Mouse (Mus musculus) hindbrain, embryonic 11.5 days (tissue): Measurements from ENCODE around the gene Fam89b. TPM values are rescaled to one million over a fixed set of nuclear protein-coding genes. Genes with fewer than 3 reads are reported as not detected.
A peak's percentile ranks its signal among the peaks of the same experiment; 100 is the strongest.

Experiments used
- ATAC-seq: fragments of 200-750 bp; cut with Nextera tagmentation; 2 replicates; pipeline ENCODE4 v1.8.0; 2017; ENCODE audit warnings: mild to moderate bottlenecking, moderate TSS enrichment, moderate library complexity; ENCODE audit not compliant: low FRiP score
- DNase-seq: peaks from one replicate; pipeline ENCODE4 v3.0.0-alpha.2; 2015; ENCODE audit warnings: low spot score
- H3K27ac ChIP-seq: fragments of 300-500 bp; sonication (generic); 2 replicates; pipeline ENCODE4 v1.5.1; 2014; ENCODE audit warnings: mild to moderate bottlenecking, low read depth, low read length
- H3K27me3 ChIP-seq: fragments of 300-500 bp; sonication (generic); 2 replicates; pipeline ENCODE4 v1.6.1; 2014; ENCODE audit warnings: mild to moderate bottlenecking, low read length, moderate library complexity, mixed read lengths; ENCODE audit not compliant: control insufficient read depth, insufficient read depth
- H3K36me3 ChIP-seq: fragments of 300-500 bp; sonication (generic); 2 replicates; pipeline ENCODE4 v1.6.1; 2014; ENCODE audit warnings: mild to moderate bottlenecking, low read length, moderate library complexity, mixed read lengths; ENCODE audit not compliant: control insufficient read depth, insufficient read depth
- H3K4me1 ChIP-seq: fragments of 300-500 bp; sonication (generic); replicated peaks from 2 replicates; pipeline ENCODE4 v1.6.1; 2014; ENCODE audit warnings: low read length, mixed read lengths; ENCODE audit not compliant: control insufficient read depth, insufficient read depth
- H3K4me2 ChIP-seq: fragments of 300-500 bp; sonication (generic); replicated peaks from 2 replicates; pipeline ENCODE4 v1.6.1; 2014; ENCODE audit warnings: mild to moderate bottlenecking, low read depth, low read length
- H3K4me3 ChIP-seq: fragments of 300-500 bp; sonication (generic); 2 replicates; pipeline ENCODE4 v1.5.1; 2014; ENCODE audit warnings: low read depth, low read length
- H3K9ac ChIP-seq: fragments of 300-500 bp; sonication (generic); 2 replicates; pipeline ENCODE4 v1.6.1; 2014; ENCODE audit warnings: low read depth, low read length
- H3K9me3 ChIP-seq: fragments of 300-500 bp; sonication (generic); 2 replicates; pipeline ENCODE4 v1.6.1; 2016; ENCODE audit warnings: low read length; ENCODE audit not compliant: control insufficient read depth
- WGBS: fragments of 180-500 bp; shearing (Covaris S2); extraction: QIAGEN DNeasy Blood & Tissue Kit; methylation state at CpG from one replicate; pipeline ENCODE4 v1.1.7; 2014; 5-methylcytosine and 5-hydroxymethylcytosine counted together
- polyA plus RNA-seq: library from polyadenylated mRNA; unstranded; fragments of >200 nt; fragmentation: Nextera tagmentation; extraction: Ambion mirVana; gene quantifications from 2 replicates; pipeline ENCODE4 v1.2.1, GENCODE M21; 2014

Fam89b gene
- polyA plus RNA-seq, 1 experiment from 2014 or later = 174 TPM

DNA sequence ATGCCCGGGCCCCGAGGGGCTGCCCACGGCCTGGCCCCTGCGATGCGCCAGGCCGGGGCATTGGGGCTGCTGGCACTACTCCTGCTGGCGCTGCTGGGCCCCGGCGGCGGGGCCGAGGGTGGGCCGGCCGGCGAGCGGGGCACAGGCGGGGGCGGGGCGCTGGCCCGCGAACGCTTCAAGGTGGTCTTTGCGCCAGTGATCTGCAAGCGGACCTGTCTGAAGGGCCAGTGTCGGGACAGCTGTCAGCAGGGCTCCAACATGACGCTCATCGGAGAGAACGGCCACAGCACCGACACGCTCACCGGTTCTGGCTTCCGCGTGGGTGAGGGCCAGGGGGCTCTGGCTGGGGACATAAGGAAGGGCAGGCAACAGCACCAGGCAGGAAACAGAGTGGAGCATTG lies 12.8 kb upstream of the Fam89b start:
- Histone ChIP-seq H3K9ac (peak overlapping the region; percentile 85), H3K4me3 (peak overlapping the region; percentile 59), H3K27me3 (peaks cover 51% of the 10 kb centered on the region), H3K4me2 (peak overlapping the region; percentile 100), H3K9me3 (no peaks in the 10 kb centered on the region), H3K4me1 (peaks cover 8% of the 10 kb centered on the region; the same call in 1 of the 2 replicates), H3K27ac (peak overlapping the region; percentile 39; the same call in 1 of the 2 replicates), H3K36me3 (no peaks in the 10 kb centered on the region)
- DNase-seq (no peak), ATAC-seq (peak; percentile 69; the same call in 1 of the 2 replicates)
- WGBS = under 1% methylated on average over 24 of the region's 32 CpGs

DNA sequence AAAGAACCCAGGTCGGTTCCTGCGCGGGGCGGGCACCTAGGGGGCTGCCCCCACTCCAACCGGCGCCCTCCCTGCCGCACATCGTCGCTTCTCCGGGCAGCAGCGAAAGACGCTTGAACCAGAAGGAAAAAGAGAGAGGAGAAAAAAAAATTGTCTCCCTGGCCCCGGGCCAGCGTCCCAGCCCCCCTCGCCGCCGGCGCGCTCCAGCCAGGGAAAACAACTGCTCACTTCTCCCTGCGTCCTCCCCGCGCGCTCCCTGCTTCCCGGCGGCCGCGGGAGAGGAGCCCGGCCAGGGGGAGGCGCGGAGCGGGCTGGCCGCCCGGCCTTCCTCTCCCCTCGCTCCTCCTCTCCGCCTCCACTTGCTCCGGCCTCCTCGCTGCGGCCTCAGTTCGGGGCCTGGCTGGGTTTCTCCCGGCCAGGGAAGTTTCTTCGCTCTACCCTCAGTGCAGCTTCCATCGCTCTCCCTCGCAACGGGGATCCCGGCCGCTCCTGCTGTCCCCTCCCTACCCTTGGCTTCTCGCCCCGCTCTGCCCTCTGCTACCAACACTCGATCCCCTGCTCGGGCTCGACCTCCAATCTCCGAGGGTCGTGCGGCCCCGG lies 12.3 kb upstream of the Fam89b start:
- Histone ChIP-seq H3K4me2 (peak overlapping the region; percentile 100), H3K36me3 (no peaks in the 10 kb centered on the region), H3K9me3 (no peaks in the 10 kb centered on the region), H3K4me3 (peak overlapping the region; percentile 59), H3K4me1 (peaks cover 8% of the 10 kb centered on the region; the same call in 1 of the 2 replicates), H3K27ac (peak overlapping the region; percentile 39; the same call in 1 of the 2 replicates), H3K27me3 (peaks cover 51% of the 10 kb centered on the region), H3K9ac (peak overlapping the region; percentile 85)
- 1% methylated on average over 39 of the region's 55 CpGs for WGBS
- ATAC-seq (peak; percentile 49; the same call in 1 of the 2 replicates), DNase-seq (peak; percentile 72)

DNA sequence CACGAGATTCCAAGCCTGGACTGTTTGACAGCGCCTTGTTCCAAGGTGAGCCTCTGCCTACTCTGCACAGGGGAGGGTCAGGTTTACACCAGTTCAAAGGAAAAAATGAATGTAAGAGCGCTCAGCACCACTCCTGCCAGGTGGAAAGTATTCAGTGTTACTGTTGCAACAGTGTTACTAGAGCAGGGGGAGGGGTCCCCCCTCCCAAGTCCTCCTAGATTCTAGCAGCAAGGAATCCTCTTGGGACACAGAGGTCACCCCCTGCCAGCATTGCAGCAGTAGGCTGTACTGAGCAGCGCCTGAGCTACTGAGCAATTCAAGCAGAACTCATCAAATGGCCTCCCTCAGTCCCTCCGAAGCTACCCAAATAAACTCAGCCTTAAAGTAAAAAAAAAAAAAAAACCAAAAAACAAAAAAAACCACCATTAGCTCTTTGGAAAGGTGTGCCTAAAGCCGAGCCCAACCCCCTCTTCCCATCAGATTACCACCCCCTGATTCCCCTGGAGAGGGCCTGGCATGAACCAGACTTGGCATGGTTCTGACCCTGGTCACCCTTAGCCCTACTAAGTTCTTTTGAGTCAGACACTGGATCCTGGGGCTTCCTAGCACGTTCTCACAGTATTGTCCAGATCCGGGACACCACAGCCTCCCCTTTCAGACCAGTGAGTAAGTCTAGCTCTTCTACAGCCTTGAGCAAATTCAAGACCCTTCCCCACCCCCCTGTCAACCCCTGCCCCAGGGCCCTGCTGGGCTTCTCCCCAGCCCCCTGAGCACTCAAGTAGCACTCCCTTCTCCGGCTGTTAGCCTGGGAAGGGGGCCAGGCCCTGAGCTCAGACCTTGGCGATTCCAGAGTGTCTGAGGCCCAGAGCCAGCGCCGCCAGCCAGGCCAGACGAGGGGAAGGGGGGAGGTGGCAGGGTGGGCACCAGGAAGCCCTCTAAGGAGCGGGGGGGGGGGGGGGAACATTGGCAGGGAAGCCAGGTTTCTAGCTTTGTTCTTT lies 11.2 kb upstream of the Fam89b start, which contains the start of gene Ltbp3:
Gene Ltbp3 (plus strand): TSS at position 585 of the 998 bp plus-strand sequence.
- peak within 1 kb of the TSS; percentile 100 for H3K4me2 ChIP-seq
- peaks cover 5% of the 10 kb centered on the region; the same call in 1 of the 2 replicates for H3K4me1 ChIP-seq
- no peaks in the 10 kb centered on the region for H3K9me3 ChIP-seq
- H3K4me3 ChIP-seq = peak within 1 kb of the TSS; percentile 59
- DNase-seq (no peak), ATAC-seq (no peak)
- H3K36me3 ChIP-seq = no peaks in the 10 kb centered on the region
- peaks cover 45% of the 10 kb centered on the region for H3K27me3 ChIP-seq
- peak within 1 kb of the TSS; percentile 85 for H3K9ac ChIP-seq
- WGBS = 19% methylated on average over 9 of the region's 14 CpGs
- no peak within 1 kb of the TSS for H3K27ac ChIP-seq

DNA sequence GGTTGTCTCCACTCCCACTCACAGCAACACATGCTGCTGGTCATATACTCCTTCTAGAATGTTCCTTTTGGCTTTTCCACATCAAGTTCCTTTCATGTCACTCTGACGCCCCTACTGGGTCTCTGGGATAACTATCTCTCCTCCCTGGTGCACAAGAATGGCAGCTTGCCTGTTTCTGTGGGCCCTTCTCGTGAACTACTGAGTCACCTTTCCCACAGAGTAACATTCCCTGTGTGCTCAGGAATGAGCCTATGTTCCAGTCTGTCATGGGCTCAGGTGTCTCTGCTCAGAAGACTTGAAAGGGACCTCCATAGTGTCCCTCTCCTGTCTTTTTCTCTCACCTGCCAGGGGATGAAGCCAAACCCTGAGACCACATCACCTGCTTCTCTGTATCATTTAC lies 10.0 kb upstream of the Fam89b start:
- peaks cover 4% of the 10 kb centered on the region; the same call in 1 of the 2 replicates for H3K4me1 ChIP-seq
- H3K36me3 ChIP-seq = no peaks in the 10 kb centered on the region
- H3K4me3 ChIP-seq = no peak overlapping the region
- DNase-seq = no peak
- H3K9me3 ChIP-seq = no peaks in the 10 kb centered on the region
- no peak overlapping the region for H3K4me2 ChIP-seq
- H3K27me3 ChIP-seq = peaks cover 33% of the 10 kb centered on the region
- WGBS = 52% methylated on average over 2 of the region's 2 CpGs
- no peak overlapping the region for H3K27ac ChIP-seq
- H3K9ac ChIP-seq = no peak overlapping the region
- ATAC-seq = no peak

DNA sequence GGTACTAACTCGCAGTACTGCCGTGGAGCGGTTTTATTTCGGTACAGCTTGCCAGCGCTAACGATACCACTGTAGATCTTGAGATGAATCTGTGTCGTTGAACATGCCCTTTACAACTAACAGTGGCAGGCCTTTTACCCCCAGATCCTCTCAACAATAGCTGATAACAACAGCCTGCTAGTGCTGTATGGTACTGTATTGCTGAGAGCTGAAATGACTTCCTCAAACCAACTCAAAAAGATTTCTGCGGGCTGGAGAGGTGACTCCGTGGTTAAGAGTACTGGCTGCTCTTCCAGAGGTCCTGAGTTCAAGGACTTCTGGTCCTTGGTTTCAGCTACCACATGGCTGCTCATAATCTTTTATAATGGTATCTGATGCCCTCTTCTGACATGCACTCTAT lies 4.9 kb upstream of the Fam89b start:
- Histone ChIP-seq H3K4me3 (no peak overlapping the region), H3K9ac (no peak overlapping the region), H3K36me3 (no peaks in the 10 kb centered on the region), H3K4me2 (no peak overlapping the region), H3K4me1 (peaks cover 2% of the 10 kb centered on the region), H3K27ac (no peak overlapping the region), H3K9me3 (no peaks in the 10 kb centered on the region), H3K27me3 (peaks cover 2% of the 10 kb centered on the region; the same call in 1 of the 2 replicates)
- ATAC-seq = no peak
- WGBS = 85% methylated on average over 9 of the region's 9 CpGs
- DNase-seq = no peak

DNA sequence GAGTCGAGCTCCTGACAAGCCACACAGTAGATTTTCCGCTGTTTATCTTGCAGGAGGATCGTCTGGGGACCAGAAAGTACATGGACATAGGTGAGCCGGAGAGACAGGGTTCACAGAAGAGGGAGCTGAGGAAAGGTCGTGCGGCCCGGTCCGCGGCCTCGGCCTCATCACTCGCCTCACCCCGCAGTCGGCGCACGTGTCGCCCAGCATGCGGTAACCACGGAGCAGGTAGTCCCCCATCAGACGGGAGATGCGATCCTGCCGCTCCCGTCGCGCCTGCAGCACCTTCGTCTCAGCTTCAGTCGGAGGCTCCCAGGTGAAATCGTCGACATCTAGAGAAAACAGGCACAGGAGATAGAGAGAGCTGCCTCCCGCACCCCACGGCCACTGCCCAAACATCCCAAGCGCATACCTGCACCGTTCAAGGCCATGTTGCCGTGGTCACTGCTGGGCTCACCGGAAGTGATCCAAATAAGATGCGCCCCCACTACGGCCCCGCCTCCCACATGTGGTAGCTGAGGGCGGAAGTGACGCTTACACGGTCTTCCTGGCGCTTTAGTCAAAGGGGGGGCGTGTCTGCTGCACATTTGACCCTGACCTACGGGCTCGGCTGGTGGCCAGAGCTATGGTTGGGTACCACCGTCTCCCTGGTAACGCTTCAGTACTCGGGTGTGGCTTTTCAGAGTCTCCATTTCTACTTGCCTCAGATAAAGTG lies 2.0 kb upstream of the Fam89b start:
- ATAC-seq = peak; percentile 81
- WGBS = under 1% methylated on average over 47 of the region's 47 CpGs
- no peak overlapping the region for H3K27ac ChIP-seq

DNA sequence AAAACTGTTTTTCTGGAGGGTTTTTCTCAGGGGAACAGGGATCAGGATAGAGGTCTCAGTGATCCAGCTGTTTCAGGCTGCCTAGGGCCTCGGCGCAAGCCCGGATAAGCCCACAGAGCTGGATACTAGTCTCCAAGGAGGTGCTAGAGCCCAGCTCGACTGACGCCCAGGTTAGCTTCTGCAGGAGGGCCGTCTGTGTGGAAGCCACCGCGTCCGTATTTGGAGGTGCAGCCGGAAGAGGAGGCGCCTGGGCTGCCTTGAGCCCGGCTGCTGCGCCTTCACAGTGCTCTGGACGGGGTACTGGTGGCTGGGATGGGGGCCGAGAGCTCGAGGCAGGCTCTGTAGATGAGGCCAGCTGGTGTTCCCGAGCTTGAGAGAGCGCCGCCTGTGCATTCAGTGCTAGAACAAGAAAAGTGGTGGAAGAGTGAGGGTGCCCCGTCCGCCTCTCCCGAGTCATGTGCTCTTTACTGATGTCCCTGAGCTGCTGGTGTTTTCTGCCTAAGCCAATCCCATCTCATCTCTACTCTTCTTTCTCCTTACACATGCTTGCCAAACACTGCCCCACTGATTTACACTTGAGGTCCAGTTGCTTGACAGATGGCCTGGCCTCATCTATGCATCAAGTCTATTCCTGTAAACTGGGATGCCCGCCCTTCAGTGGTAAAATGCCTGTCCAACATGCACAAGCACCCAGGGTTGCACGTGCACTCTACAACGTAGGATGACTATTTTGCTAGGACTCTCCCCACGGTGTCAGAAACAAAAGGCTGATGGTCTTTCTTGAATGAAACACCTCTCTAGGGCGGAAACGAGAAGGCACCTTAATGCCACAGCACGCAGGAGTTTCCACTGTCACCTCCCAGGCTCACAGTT lies 1.1 kb upstream of the Fam89b start:
- H3K9ac ChIP-seq = peak overlapping the region; percentile 72; the same call in 1 of the 2 replicates
- DNase-seq = no peak
- peak overlapping the region; percentile 76 for H3K4me3 ChIP-seq
- H3K27ac ChIP-seq = no peak overlapping the region
- ATAC-seq = no peak
- H3K4me1 ChIP-seq = peaks cover 13% of the 10 kb centered on the region
- H3K27me3 ChIP-seq = no peaks in the 10 kb centered on the region
- H3K36me3 ChIP-seq = no peaks in the 10 kb centered on the region
- WGBS = 74% methylated on average over 29 of the region's 29 CpGs
- peak overlapping the region; percentile 85 for H3K4me2 ChIP-seq
- H3K9me3 ChIP-seq = no peaks in the 10 kb centered on the region

More for the DNA sequence above, 2.0 kb upstream of the Fam89b start:
- H3K4me3 ChIP-seq = peak overlapping the region; percentile 76
- no peaks in the 10 kb centered on the region for H3K36me3 ChIP-seq
- H3K9ac ChIP-seq = peak overlapping the region; percentile 72
- H3K4me1 ChIP-seq = peaks cover 10% of the 10 kb centered on the region
- H3K4me2 ChIP-seq = peak overlapping the region; percentile 85
- H3K27me3 ChIP-seq = no peaks in the 10 kb centered on the region
- peak; percentile 98 for DNase-seq
- no peaks in the 10 kb centered on the region for H3K9me3 ChIP-seq
